Mouse (Mus musculus) CH12.LX (cell line): ENCODE results near the gene Gm20458. TPM values are rescaled to one million over a fixed set of nuclear protein-coding genes. Genes with fewer than 3 reads are reported as not detected.

ENCODE experiments used
- DNase-seq: peaks from one replicate; pipeline ENCODE4 v3.0.0-alpha.2; 2013; ENCODE audit errors: extremely low read depth
- H3K27ac ChIP-seq: 2 replicates; pipeline ENCODE4 v1.5.1; 2012; ENCODE audit warnings: low read depth, mild to moderate bottlenecking, control low read depth, moderate library complexity; ENCODE audit not compliant: insufficient read depth
- H3K27me3 ChIP-seq: replicated peaks from 2 replicates; pipeline ENCODE3; 2012; ENCODE audit warnings: inconsistent platforms
- H3K36me3 ChIP-seq, 2 experiments: replicated peaks in 1 of 2; 2 replicates each; pipeline versions ENCODE3 to v1.6.1; 2012; ENCODE audit warnings: inconsistent platforms in 1 of 2, low read length in 1 of 2, mild to moderate bottlenecking in 1 of 2, mixed read lengths in 1 of 2, moderate library complexity in 1 of 2; ENCODE audit not compliant: control insufficient read depth in 1 of 2, insufficient read depth in 1 of 2
- H3K4me1 ChIP-seq, 2 experiments: 2 replicates each; pipeline ENCODE4 v1.6.1; 2012; ENCODE audit warnings: inconsistent platforms in 1 of 2, moderate library complexity in 1 of 2; ENCODE audit not compliant: insufficient read depth in 2 of 2, control insufficient read depth in 1 of 2
- H3K4me2 ChIP-seq: 2 replicates; pipeline ENCODE4 v1.6.1; 2012; ENCODE audit warnings: low read depth, mild to moderate bottlenecking, control low read depth; ENCODE audit not compliant: poor library complexity, insufficient read depth, severe bottlenecking
- H3K4me3 ChIP-seq, 3 experiments: fragments of 150-350 bp in 1 of 3; sonication (generic) in 1 of 3; replicated peaks in 1 of 3; 2 replicates each; pipeline versions ENCODE3 to v1.5.1; 2011 to 2012; ENCODE audit warnings: low read depth in 2 of 3, low read length in 2 of 3, mild to moderate bottlenecking in 2 of 3, moderate library complexity in 2 of 3, control low read depth in 1 of 3, improper control_type of control experiment in 1 of 3, inconsistent platforms in 1 of 3, mixed read lengths in 1 of 3; ENCODE audit not compliant: poor library complexity in 1 of 3
- H3K79me2 ChIP-seq: replicated peaks from 2 replicates; pipeline ENCODE4 v1.6.1; 2012; ENCODE audit warnings: mild to moderate bottlenecking, moderate library complexity; ENCODE audit not compliant: control insufficient read depth, poor library complexity, insufficient read depth, severe bottlenecking; ENCODE audit errors: extremely low read depth
- H3K9ac ChIP-seq: 2 replicates; pipeline ENCODE4 v1.6.1; 2012; ENCODE audit warnings: low read depth, mild to moderate bottlenecking, control low read depth, moderate library complexity; ENCODE audit not compliant: insufficient read depth
- H3K9me3 ChIP-seq: replicated peaks from 2 replicates; pipeline ENCODE3; 2012; ENCODE audit warnings: low read length, inconsistent platforms, mixed read lengths
- CHD2 ChIP-seq: IDR thresholded peaks from 2 replicates; pipeline ENCODE4 v1.6.1; 2011; ENCODE audit warnings: low read length, improper control_type of control experiment
- CTCF ChIP-seq, 2 experiments: IDR thresholded peaks in 1 of 2; conservative IDR thresholded peaks in 1 of 2; 2 replicates each; pipeline ENCODE4 v1.5.1; 2011 to 2012; ENCODE audit warnings: low read depth in 2 of 2, low read length in 2 of 2, improper control_type of control experiment in 1 of 2, inconsistent platforms in 1 of 2, mild to moderate bottlenecking in 1 of 2, moderate library complexity in 1 of 2
- EP300 ChIP-seq: IDR thresholded peaks from 2 replicates; pipeline ENCODE4 v1.6.1; 2011; ENCODE audit warnings: low read length, improper control_type of control experiment
- IRF4 ChIP-seq: IDR thresholded peaks from 2 replicates; pipeline ENCODE4 v1.6.1; 2014; ENCODE audit warnings: low read depth, mild to moderate bottlenecking, inconsistent platforms, low read length, improper control_type of control experiment
- JUND ChIP-seq: conservative IDR thresholded peaks from 2 replicates; pipeline ENCODE4 v1.6.1; 2011; ENCODE audit warnings: low read depth, low read length, improper control_type of control experiment
- MAFK ChIP-seq: IDR thresholded peaks from 2 replicates; pipeline ENCODE4 v1.6.1; 2011; ENCODE audit warnings: low read length, improper control_type of control experiment; ENCODE audit not compliant: insufficient replicate concordance
- MXI1 ChIP-seq: IDR thresholded peaks from 2 replicates; pipeline ENCODE4 v1.6.1; 2011; ENCODE audit warnings: mild to moderate bottlenecking, low read depth, low read length, improper control_type of control experiment
- MYC ChIP-seq: IDR thresholded peaks from 2 replicates; pipeline ENCODE4 v1.6.1; 2011; ENCODE audit warnings: low read depth, mild to moderate bottlenecking, improper control_type of control experiment, low read length
- NELFE ChIP-seq: IDR thresholded peaks from 2 replicates; pipeline ENCODE4 v1.6.1; 2011; ENCODE audit warnings: low read depth, low read length, improper control_type of control experiment
- NRF1 ChIP-seq: IDR thresholded peaks from 2 replicates; pipeline ENCODE4 v1.6.1; 2014; ENCODE audit warnings: low read depth, mild to moderate bottlenecking, inconsistent platforms, low read length, improper control_type of control experiment, moderate library complexity
- RAD21 ChIP-seq: IDR thresholded peaks from 2 replicates; pipeline ENCODE4 v1.6.1; 2011; ENCODE audit warnings: low read depth, mild to moderate bottlenecking, low read length, improper control_type of control experiment, moderate library complexity
- RCOR1 ChIP-seq: conservative IDR thresholded peaks from 2 replicates; pipeline ENCODE4 v1.6.1; 2012; ENCODE audit warnings: low read depth, mild to moderate bottlenecking, inconsistent platforms, low read length, improper control_type of control experiment
- SIN3A ChIP-seq: IDR thresholded peaks from 2 replicates; pipeline ENCODE4 v1.6.1; 2012; ENCODE audit warnings: low read length, improper control_type of control experiment, inconsistent platforms
- SMC3 ChIP-seq: IDR thresholded peaks from 2 replicates; pipeline ENCODE4 v1.6.1; 2011; ENCODE audit warnings: low read depth, low read length, improper control_type of control experiment
- TCF12 ChIP-seq: IDR thresholded peaks from 2 replicates; pipeline ENCODE4 v1.6.1; 2014; ENCODE audit warnings: low read depth, mild to moderate bottlenecking, inconsistent platforms, low read length, improper control_type of control experiment
- UBTF ChIP-seq: IDR thresholded peaks from 2 replicates; pipeline ENCODE4 v1.6.1; 2012; ENCODE audit warnings: low read depth, mild to moderate bottlenecking, inconsistent platforms, low read length, improper control_type of control experiment, moderate library complexity
- USF1 ChIP-seq: IDR thresholded peaks from 2 replicates; pipeline ENCODE4 v1.6.1; 2014; ENCODE audit warnings: low read depth, mild to moderate bottlenecking, inconsistent platforms, low read length, improper control_type of control experiment
- ZC3H11A ChIP-seq: IDR thresholded peaks from 2 replicates; pipeline ENCODE4 v1.6.1; 2012; ENCODE audit warnings: low read depth, mild to moderate bottlenecking, inconsistent platforms, low read length, improper control_type of control experiment
- ZMIZ1 ChIP-seq: IDR thresholded peaks from 2 replicates; pipeline ENCODE4 v1.6.1; 2012; ENCODE audit warnings: low read depth, mild to moderate bottlenecking, inconsistent platforms, low read length, improper control_type of control experiment
- ZNF384 ChIP-seq: IDR thresholded peaks from 2 replicates; pipeline ENCODE4 v1.6.1; 2012; ENCODE audit warnings: low read depth, low read length, improper control_type of control experiment, inconsistent platforms
- dilution Hi-C: fragments of 300-500 bp; cut with MboI; formaldehyde crosslinking; loops from 2 replicates; pipeline ENCODE4 v1.14.3; 2020; ENCODE audit warnings: low sequenced_read_pairs; ENCODE audit not compliant: extremely low pct_unique_long_range_greater_than_20kb, extremely low pct_ligation_motif_present
- in situ Hi-C: fragments of 300-500 bp; cut with MboI; formaldehyde crosslinking; loops from 3 replicates; pipeline ENCODE4 v1.14.3; 2019; ENCODE audit warnings: low sequenced_read_pairs, low pct_ligation_motif_present, low pct_unique_long_range_greater_than_20kb, mixed read lengths
- polyA plus RNA-seq: library from polyadenylated mRNA; unstranded; fragments of >175 nt; gene quantifications from 2 replicates; pipeline ENCODE4 v1.2.1, GENCODE M21; 2012; ENCODE audit warnings: low read depth; ENCODE audit not compliant: insufficient read length
- total RNA-seq, 2 experiments: library from RNA; depleted of rRNA; stranded (reverse); fragments of 300-350 nt in 1 of 2; fragments of >200 nt in 1 of 2; gene quantifications; 2 replicates each; pipeline ENCODE4 v1.2.3; 2012 to 2014

Gene Gm20458
- total and polyA plus RNA-seq, 3 experiments, result 0.31 to 1.1 (median 0.74) TPM

DNA sequence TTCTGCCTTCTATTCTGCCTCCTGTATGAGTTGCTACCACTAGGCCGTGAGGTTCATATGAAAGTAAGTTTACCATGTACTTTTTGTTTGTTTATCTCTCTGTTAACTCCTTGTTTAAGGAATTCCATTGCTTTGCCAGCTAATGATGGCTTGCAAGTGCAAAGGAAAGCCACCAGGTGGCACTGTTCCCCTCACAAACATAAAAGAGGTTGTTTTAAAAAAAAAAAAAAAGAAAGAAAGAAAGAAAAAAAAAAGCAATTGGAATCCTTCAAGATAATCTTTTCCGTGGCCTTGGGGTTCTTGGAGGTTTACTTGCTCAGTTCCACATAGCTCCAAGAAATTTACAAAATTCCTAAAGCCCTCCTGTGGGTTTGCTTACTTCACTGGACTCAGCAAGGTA is 43.6 kb upstream of the Gm20458 start:
- H3K9ac ChIP-seq, result no peak overlapping the region
- in situ Hi-C loops, result loop anchor here (25.0 kb wide), 1 partner anchor 320 kb away; the partner anchor contains the start of genes Dnttip1 and Wfdc3
- H3K27ac ChIP-seq, result no peak overlapping the region
- no peaks in the 10 kb centered on the region for H3K36me3 ChIP-seq
- dilution Hi-C loops, result no loop called here
- no peak overlapping the region for H3K4me2 ChIP-seq
- peaks cover 4% of the 10 kb centered on the region for H3K27me3 ChIP-seq
- DNase-seq, result peak; percentile 54
- peaks cover 15% of the 10 kb centered on the region for H3K9me3 ChIP-seq
- TF ChIP-seq RAD21, result peak; percentile 89
- TF ChIP-seq ZNF384, result peak; percentile 100
- TF ChIP-seq NELFE, result peak; percentile 49; the same call in 1 of the 2 replicates
- TF ChIP-seq SMC3, result peak; percentile 90
- TF ChIP-seq ZC3H11A, result peak; percentile 86
- TF ChIP-seq RCOR1, result no peak
- TF ChIP-seq MAFK, result no peak
- peak; percentile 58 for TF ChIP-seq SIN3A
- TF ChIP-seq MYC, result peak; percentile 48; the same call in 1 of the 2 replicates
- no peak for TF ChIP-seq NRF1
- 0 out of 2 replicates have a peak, but pooled peaks have one; percentile 23 for TF ChIP-seq JUND
- TF ChIP-seq UBTF, result no peak; the same call in 1 of the 2 replicates
- TF ChIP-seq IRF4, result peak; percentile 10; the same call in 1 of the 2 replicates
- TF ChIP-seq MXI1, result no peak
- TF ChIP-seq ZMIZ1, result no peak
- peak; percentile 57 to 92; a peak in 3 of 4 replicates for TF ChIP-seq CTCF (conservative IDR thresholded peaks at IDR 0.05 in 1 of 2, IDR thresholded peaks at IDR 0.05 in 1 of 2; ENCODE audit: low read depth in 2 of 2, low read length in 2 of 2)
- no peak overlapping the region for H3K4me3 ChIP-seq
- H3K79me2 ChIP-seq, result no peaks in the 10 kb centered on the region
- H3K4me1 ChIP-seq, result peaks cover 10 to 29% of the 10 kb centered on the region in 2 experiments; a peak in 3 of 4 replicates

DNA sequence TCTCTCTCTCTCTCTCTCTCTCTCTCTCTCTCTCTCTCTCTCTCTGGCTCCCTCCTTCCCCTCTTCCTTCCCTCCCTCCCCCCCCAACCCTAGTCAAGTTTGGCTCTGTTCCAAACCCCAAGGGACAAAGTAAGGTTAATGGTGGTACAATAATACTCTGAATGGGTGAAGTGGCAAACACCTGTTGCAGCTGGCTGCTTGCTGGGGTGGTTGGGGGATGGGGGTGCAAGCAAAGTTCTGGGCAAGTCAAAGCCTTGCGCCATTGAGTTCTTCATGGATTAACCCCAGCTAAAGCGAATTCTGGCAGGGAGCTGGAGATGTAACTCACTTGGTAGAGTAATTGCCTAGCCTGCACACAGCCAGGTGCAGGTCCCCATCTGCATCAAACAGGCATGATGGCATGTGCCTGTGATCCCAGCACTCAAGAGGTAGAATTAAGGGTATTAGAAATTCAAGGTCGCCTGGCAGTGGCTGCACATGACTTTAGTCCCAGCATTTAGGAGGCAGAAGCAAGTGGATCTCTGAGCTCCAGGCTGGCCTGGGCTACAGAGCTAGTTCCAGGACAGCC is 42.4 kb upstream of the Gm20458 start:
- no peak for DNase-seq
- H3K4me1 ChIP-seq, result peaks cover 19 to 41% of the 10 kb centered on the region in 2 experiments
- peaks cover 2% of the 10 kb centered on the region for H3K27me3 ChIP-seq
- no peak overlapping the region for H3K4me3 ChIP-seq
- dilution Hi-C loops, result no loop called here
- H3K9me3 ChIP-seq, result peaks cover 15% of the 10 kb centered on the region
- TF ChIP-seq CTCF (conservative IDR thresholded peaks at IDR 0.05 in 1 of 2, IDR thresholded peaks at IDR 0.05 in 1 of 2; ENCODE audit: low read depth in 2 of 2, low read length in 2 of 2) (no peak), EP300 (peak; percentile 33; the same call in 1 of the 2 replicates), TCF12 (0 out of 2 replicates have a peak, but pooled peaks have one; percentile 48), USF1 (no peak), CHD2 (0 out of 2 replicates have a peak, but pooled peaks have one; percentile 31), IRF4 (no peak)
- TF ChIP-seq, all 38 proteins: peak for 3
- in situ Hi-C loops, result loop anchor here (25.0 kb wide), 1 partner anchor 319 kb away; the partner anchor contains the start of genes Dnttip1 and Wfdc3
- Histone ChIP-seq H3K4me2 (no peak overlapping the region), H3K9ac (no peak overlapping the region), H3K27ac (no peak overlapping the region), H3K79me2 (no peaks in the 10 kb centered on the region), H3K36me3 (no peaks in the 10 kb centered on the region)
